Mouse (Mus musculus) intestine, embryonic 14.5 days (tissue): ENCODE results near the gene Celf1. TPM values are rescaled to one million over a fixed set of nuclear protein-coding genes. Genes with fewer than 3 reads are reported as not detected.

Experiments used
- ATAC-seq: fragments of 200-750 bp; cut with Nextera tagmentation; replicated peaks from 2 replicates; pipeline ENCODE4 v1.8.0; 2017; ENCODE audit warnings: low read depth, moderate number of reproducible peaks, moderate TSS enrichment, moderate library complexity; ENCODE audit not compliant: low FRiP score, low TSS enrichment
- DNase-seq: peaks from one replicate; pipeline ENCODE4 v3.0.0-alpha.2; 2018; ENCODE audit warnings: low spot score
- H3K27ac ChIP-seq: fragments of 300-500 bp; sonication (generic); 2 replicates; pipeline ENCODE4 v1.5.1; 2014; ENCODE audit warnings: low read depth, mild to moderate bottlenecking, control low read depth
- H3K27me3 ChIP-seq: fragments of 300-500 bp; sonication (generic); replicated peaks from 2 replicates; pipeline ENCODE4 v1.6.1; 2014; ENCODE audit warnings: low read length, control low read depth; ENCODE audit not compliant: control insufficient read depth, insufficient read depth
- H3K36me3 ChIP-seq: fragments of 300-500 bp; sonication (generic); 2 replicates; pipeline ENCODE4 v1.6.1; 2014; ENCODE audit warnings: low read length, control low read depth; ENCODE audit not compliant: control insufficient read depth, insufficient read depth
- H3K4me1 ChIP-seq: fragments of 300-500 bp; sonication (generic); replicated peaks from 2 replicates; pipeline ENCODE4 v1.6.1; 2014; ENCODE audit warnings: low read length, control low read depth, mixed read lengths; ENCODE audit not compliant: control insufficient read depth, insufficient read depth
- H3K4me2 ChIP-seq: fragments of 300-500 bp; sonication (generic); 2 replicates; pipeline ENCODE4 v1.6.1; 2014; ENCODE audit warnings: low read length
- H3K4me3 ChIP-seq: fragments of 300-500 bp; sonication (generic); 2 replicates; pipeline ENCODE4 v1.5.1; 2014; ENCODE audit warnings: low read depth, low read length, control low read depth, mixed read lengths
- H3K9ac ChIP-seq: fragments of 300-500 bp; sonication (generic); 2 replicates; pipeline ENCODE4 v1.6.1; 2014; ENCODE audit warnings: mild to moderate bottlenecking, low read length
- H3K9me3 ChIP-seq: fragments of 300-500 bp; sonication (generic); 2 replicates; pipeline ENCODE4 v1.6.1; 2016; ENCODE audit warnings: low read length, control low read depth; ENCODE audit not compliant: control insufficient read depth
- WGBS: fragments of 180-500 bp; shearing (Covaris S2); extraction: QIAGEN DNeasy Blood & Tissue Kit; methylation state at CpG from one replicate; pipeline ENCODE4 v1.1.7; 2014; 5-methylcytosine and 5-hydroxymethylcytosine counted together
- polyA plus RNA-seq: library from polyadenylated mRNA; unstranded; fragments of >200 nt; fragmentation: Nextera tagmentation; extraction: Ambion mirVana; gene quantifications from 2 replicates; pipeline ENCODE4 v1.2.1, GENCODE M21; 2014

Gene Celf1
- polyA plus RNA-seq, 1 experiment from 2014 or later, result 70.6 TPM

- peaks cover 12% of the 10 kb centered on the region for H3K4me1 ChIP-seq
- H3K27ac ChIP-seq, result no peak overlapping the region
- no peaks in the 10 kb centered on the region for H3K9me3 ChIP-seq
- DNase-seq, result no peak
- peaks cover 44% of the 10 kb centered on the region for H3K36me3 ChIP-seq
- no peaks in the 10 kb centered on the region for H3K27me3 ChIP-seq
- H3K4me2 ChIP-seq, result no peak overlapping the region
- 89% methylated on average over 3 of the region's 3 CpGs for whole genome bisulfite sequencing
- no peak overlapping the region for H3K4me3 ChIP-seq
- H3K9ac ChIP-seq, result no peak overlapping the region
- no peak for ATAC-seq
These were observed 126.3 kb downstream of the Celf1 start for GRCm38 (mm10) chr2:91066455-91066854.

GRCm38 (mm10) chr2:91068162-91068871 lies 128.1 kb downstream of the Celf1 start:
- 0 out of 2 replicates have a peak overlapping the region, but pooled peaks have one; percentile 10 for H3K4me3 ChIP-seq
- ATAC-seq, result no peak
- H3K9me3 ChIP-seq, result no peaks in the 10 kb centered on the region
- peaks cover 12% of the 10 kb centered on the region for H3K4me1 ChIP-seq
- H3K27me3 ChIP-seq, result no peaks in the 10 kb centered on the region
- H3K4me2 ChIP-seq, result peak overlapping the region; percentile 65
- peak overlapping the region; percentile 57 for H3K9ac ChIP-seq
- peaks cover 25% of the 10 kb centered on the region for H3K36me3 ChIP-seq
- H3K27ac ChIP-seq, result no peak overlapping the region
- WGBS, result 59% methylated on average over 13 of the region's 13 CpGs
- no peak for DNase-seq

GRCm38 (mm10) chr2:91068872-91069165 lies 128.6 kb downstream of the Celf1 start:
- Histone ChIP-seq H3K4me1 (peaks cover 12% of the 10 kb centered on the region), H3K27me3 (no peaks in the 10 kb centered on the region), H3K4me2 (peak overlapping the region; percentile 65), H3K9ac (peak overlapping the region; percentile 57), H3K4me3 (0 out of 2 replicates have a peak overlapping the region, but pooled peaks have one; percentile 10), H3K36me3 (peaks cover 20% of the 10 kb centered on the region), H3K27ac (no peak overlapping the region), H3K9me3 (no peaks in the 10 kb centered on the region)
- ATAC-seq, result no peak
- no peak for DNase-seq
- WGBS, result 43% methylated on average over 6 of the region's 6 CpGs

Other genes starting within 250 kb of the Celf1 start
- gene Fnbp4, start 195.0 kb upstream of the Celf1 start, polyA plus RNA-seq, result 87.7 and 99.3 TPM in 2 replicates
- gene Agbl2, start 157.7 kb upstream of the Celf1 start, polyA plus RNA-seq, result 1.0 and 1.1 TPM in 2 replicates
- gene Mtch2, start 93.2 kb upstream of the Celf1 start, polyA plus RNA-seq, result 311 TPM in 2 replicates
- gene C1qtnf4, start 54.5 kb upstream of the Celf1 start, polyA plus RNA-seq, result 9.6 and 11.3 TPM in 2 replicates
- 26.3 and 32.4 TPM in 2 replicates for gene Kbtbd4, start 35.6 kb upstream of the Celf1 start, polyA plus RNA-seq
- 244 and 251 TPM in 2 replicates for gene Ndufs3, start 35.6 kb upstream of the Celf1 start, polyA plus RNA-seq
- gene Rapsn, start 95.2 kb downstream of the Celf1 start, polyA plus RNA-seq, result 0.55 and 1.5 TPM in 2 replicates
- 280 and 322 TPM in 2 replicates for gene Psmc3, start 113.6 kb downstream of the Celf1 start, polyA plus RNA-seq
- gene Slc39a13, start 130.0 kb downstream of the Celf1 start, polyA plus RNA-seq, result 29.7 and 32.3 TPM in 2 replicates
- 5.3 and 6.9 TPM in 2 replicates for gene Spi1, start 142.0 kb downstream of the Celf1 start, polyA plus RNA-seq
- gene Mybpc3, start 177.8 kb downstream of the Celf1 start, polyA plus RNA-seq, result not detected in 2 replicates
- gene Madd, start 243.5 kb downstream of the Celf1 start, polyA plus RNA-seq, result 8.7 and 9.6 TPM in 2 replicates